Mouse (Mus musculus) c-Kit-negative CD71-positive TER-119-positive erythroid progenitor cells, embryonic 14.5 days (primary cell): ENCODE measurements around the gene Zfp995.
"Not testable (repeated sequence)": the region's sequence is repeated elsewhere in the genome, so short reads cannot be mapped to it uniquely, and the experiment has no call there.

Source experiments
- DNase-seq: peaks from one replicate; pipeline ENCODE4 v3.0.0-alpha.2; 2013; ENCODE audit warnings: low read depth, low spot score

Gene Zfp995

GRCm38 (mm10) chr17:21909456-21910052 lies at the start of gene Zfp995:
Gene Zfp995 (minus strand): TSS chr17:21909926.
- not testable (repeated sequence) for DNase-seq

- DNase-seq, result no peak
These were observed 687 bp downstream of the Zfp995 start for GRCm38 (mm10) chr17:21909039-21909438.

- DNase-seq, result no peak
These were observed 38.5 kb downstream of the Zfp995 start for GRCm38 (mm10) chr17:21871256-21871655.

GRCm38 (mm10) chr17:21846322-21846582 lies 63.5 kb downstream of the Zfp995 start:
- DNase-seq, result not testable (repeated sequence)

- no peak for DNase-seq
These were observed 64.0 kb downstream of the Zfp995 start, which contains the start of gene Zfp820 for GRCm38 (mm10) chr17:21845545-21846321. Gene Zfp820 (minus strand): TSS chr17:21845772.

- no peak for DNase-seq
These were observed 71.2 kb downstream of the Zfp995 start for GRCm38 (mm10) chr17:21838510-21838909.
